Mouse (Mus musculus) MEL (cell line): Measurements from ENCODE around the gene Disp3. TPM values are rescaled to one million over a fixed set of nuclear protein-coding genes. Genes with fewer than 3 reads are reported as not detected.

Source experiments
- DNase-seq: peaks from one replicate; pipeline ENCODE4 v3.0.0; 2011; ENCODE audit warnings: low read depth, low spot score
- H3K27ac ChIP-seq: 2 replicates; pipeline ENCODE4 v1.5.1; 2012; ENCODE audit warnings: low read depth, mild to moderate bottlenecking, control low read depth, low read length, moderate library complexity; ENCODE audit not compliant: control insufficient read depth
- H3K27me3 ChIP-seq, 2 experiments: fragments of 150-350 bp in 1 of 2; sonication (generic) in 1 of 2; 2 replicates each; pipeline ENCODE4 v1.6.1; 2012; ENCODE audit warnings: low read length in 2 of 2, mild to moderate bottlenecking in 2 of 2, improper control_type of control experiment in 1 of 2, moderate library complexity in 1 of 2; ENCODE audit not compliant: insufficient read depth in 2 of 2, control insufficient read depth in 1 of 2
- H3K36me3 ChIP-seq, 2 experiments: 2 replicates each; pipeline ENCODE4 v1.6.1; 2012 to 2014; ENCODE audit warnings: low read length in 2 of 2, improper control_type of control experiment in 1 of 2, inconsistent platforms in 1 of 2, mild to moderate bottlenecking in 1 of 2; ENCODE audit not compliant: insufficient read depth in 2 of 2, control insufficient read depth in 1 of 2
- H3K4me1 ChIP-seq, 2 experiments: fragments of 150-350 bp in 1 of 2; sonication (generic) in 1 of 2; 2 replicates each; pipeline ENCODE4 v1.6.1; 2012; ENCODE audit warnings: low read length in 2 of 2, improper control_type of control experiment in 1 of 2, mild to moderate bottlenecking in 1 of 2; ENCODE audit not compliant: insufficient read depth in 2 of 2, control insufficient read depth in 1 of 2
- H3K4me3 ChIP-seq, 2 experiments: fragments of 150-350 bp in 1 of 2; sonication (generic) in 1 of 2; 2 replicates each; pipeline ENCODE4 v1.5.1; 2012; ENCODE audit warnings: low read depth in 2 of 2, low read length in 2 of 2, mild to moderate bottlenecking in 2 of 2, moderate library complexity in 2 of 2, control low read depth in 1 of 2, improper control_type of control experiment in 1 of 2; ENCODE audit not compliant: control insufficient read depth in 1 of 2, insufficient read depth in 1 of 2
- H3K79me2 ChIP-seq: 2 replicates; pipeline ENCODE4 v1.6.1; 2012; ENCODE audit warnings: mild to moderate bottlenecking, low read length, moderate library complexity; ENCODE audit not compliant: control insufficient read depth, poor library complexity, insufficient read depth
- H3K9ac ChIP-seq: 2 replicates; pipeline ENCODE4 v1.6.1; 2012; ENCODE audit warnings: low read depth, mild to moderate bottlenecking, control low read depth, low read length, moderate library complexity; ENCODE audit not compliant: control insufficient read depth, poor library complexity, severe bottlenecking
- H3K9me3 ChIP-seq: fragments of 150-350 bp; sonication (generic); replicated peaks from 2 replicates; pipeline ENCODE4 v1.6.1; 2012; ENCODE audit warnings: mild to moderate bottlenecking, low read length, improper control_type of control experiment, moderate library complexity; ENCODE audit not compliant: insufficient read depth
- BHLHE40 ChIP-seq: IDR thresholded peaks from 2 replicates; pipeline ENCODE4 v1.6.1; 2012; ENCODE audit warnings: low read depth, mild to moderate bottlenecking, inconsistent platforms, low read length, improper control_type of control experiment, borderline replicate concordance
- CHD1 ChIP-seq: IDR thresholded peaks from 2 replicates; pipeline ENCODE4 v1.6.1; 2012; ENCODE audit warnings: low read depth, mild to moderate bottlenecking, inconsistent platforms, low read length, improper control_type of control experiment
- CHD2 ChIP-seq: IDR thresholded peaks from 2 replicates; pipeline ENCODE4 v1.6.1; 2011; ENCODE audit warnings: low read length, improper control_type of control experiment
- CTCF ChIP-seq, 3 experiments: IDR thresholded peaks in 2 of 3; conservative IDR thresholded peaks in 1 of 3; 2 replicates each; pipeline ENCODE4 v1.5.1; 2011 to 2012; ENCODE audit warnings: low read length in 3 of 3, low read depth in 2 of 3, mild to moderate bottlenecking in 2 of 3, improper control_type of control experiment in 1 of 3, inconsistent platforms in 1 of 3, mixed read lengths in 1 of 3, moderate library complexity in 1 of 3; ENCODE audit not compliant: control insufficient read depth in 1 of 3, insufficient read depth in 1 of 3, poor library complexity in 1 of 3, severe bottlenecking in 1 of 3
- E2F4 ChIP-seq: IDR thresholded peaks from 2 replicates; pipeline ENCODE4 v1.6.1; 2011; ENCODE audit warnings: low read depth, low read length, improper control_type of control experiment, borderline replicate concordance
- EP300 ChIP-seq, 2 experiments: IDR thresholded peaks; 2 replicates each; pipeline ENCODE4 v1.6.1; 2011; ENCODE audit warnings: improper control_type of control experiment in 2 of 2, low read length in 2 of 2, low read depth in 1 of 2, mild to moderate bottlenecking in 1 of 2
- ETS1 ChIP-seq: IDR thresholded peaks from 2 replicates; pipeline ENCODE4 v1.6.1; 2012; ENCODE audit warnings: low read depth, mild to moderate bottlenecking, inconsistent platforms, low read length, improper control_type of control experiment, moderate library complexity
- GABPA ChIP-seq: IDR thresholded peaks from 2 replicates; pipeline ENCODE4 v1.6.1; 2012; ENCODE audit warnings: low read depth, mild to moderate bottlenecking, inconsistent platforms, low read length, improper control_type of control experiment, moderate library complexity
- GATA1 ChIP-seq: IDR thresholded peaks from 2 replicates; pipeline ENCODE4 v1.6.1; 2011; ENCODE audit warnings: low read depth, low read length, improper control_type of control experiment
- HCFC1 ChIP-seq: IDR thresholded peaks from 2 replicates; pipeline ENCODE4 v1.6.1; 2012; ENCODE audit warnings: low read depth, mild to moderate bottlenecking, inconsistent platforms, low read length, improper control_type of control experiment, moderate library complexity
- JUND ChIP-seq: IDR thresholded peaks from 2 replicates; pipeline ENCODE4 v1.6.1; 2011; ENCODE audit warnings: low read depth, mild to moderate bottlenecking, improper control_type of control experiment, low read length
- MAFK ChIP-seq: IDR thresholded peaks from 2 replicates; pipeline ENCODE4 v1.6.1; 2011; ENCODE audit warnings: low read depth, mild to moderate bottlenecking, low read length, improper control_type of control experiment, borderline replicate concordance
- MAX ChIP-seq: IDR thresholded peaks from 2 replicates; pipeline ENCODE4 v1.6.1; 2011; ENCODE audit warnings: low read length, improper control_type of control experiment
- MAZ ChIP-seq: IDR thresholded peaks from 2 replicates; pipeline ENCODE4 v1.6.1; 2012; ENCODE audit warnings: low read depth, mild to moderate bottlenecking, inconsistent platforms, low read length, improper control_type of control experiment
- MEF2A ChIP-seq: IDR thresholded peaks from 2 replicates; pipeline ENCODE4 v1.6.1; 2014; ENCODE audit warnings: low read depth, mild to moderate bottlenecking, inconsistent platforms, low read length, improper control_type of control experiment; ENCODE audit not compliant: poor library complexity, insufficient replicate concordance, severe bottlenecking; ENCODE audit errors: extremely low read depth
- MYB ChIP-seq: IDR thresholded peaks from 2 replicates; pipeline ENCODE4 v1.6.1; 2011; ENCODE audit warnings: mild to moderate bottlenecking, low read depth, low read length, improper control_type of control experiment
- NRF1 ChIP-seq: IDR thresholded peaks from 2 replicates; pipeline ENCODE4 v1.6.1; 2014; ENCODE audit warnings: low read depth, mild to moderate bottlenecking, inconsistent platforms, low read length, improper control_type of control experiment, moderate library complexity; ENCODE audit not compliant: poor library complexity, insufficient read depth, severe bottlenecking
- POLR2A ChIP-seq, 2 experiments: IDR thresholded peaks; 2 replicates each; pipeline ENCODE4 v1.6.1; 2011 to 2012; ENCODE audit warnings: low read length in 2 of 2, mild to moderate bottlenecking in 2 of 2, control low read depth in 1 of 2, improper control_type of control experiment in 1 of 2, low read depth in 1 of 2, moderate library complexity in 1 of 2; ENCODE audit not compliant: control insufficient read depth in 1 of 2, insufficient read depth in 1 of 2, poor library complexity in 1 of 2
- POLR2AphosphoS2 ChIP-seq: IDR thresholded peaks from 2 replicates; pipeline ENCODE4 v1.6.1; 2011; ENCODE audit warnings: low read length, improper control_type of control experiment
- POLR2AphosphoS5 ChIP-seq: IDR thresholded peaks from 2 replicates; pipeline ENCODE4 v1.6.1; 2012; ENCODE audit warnings: low read depth, borderline replicate concordance, mild to moderate bottlenecking, inconsistent platforms, low read length, moderate library complexity, mixed read lengths
- RAD21 ChIP-seq: IDR thresholded peaks from 2 replicates; pipeline ENCODE4 v1.6.1; 2011; ENCODE audit warnings: mild to moderate bottlenecking, low read depth, low read length, improper control_type of control experiment
- RCOR1 ChIP-seq: IDR thresholded peaks from 2 replicates; pipeline ENCODE4 v1.6.1; 2012; ENCODE audit warnings: low read depth, mild to moderate bottlenecking, inconsistent platforms, low read length, improper control_type of control experiment
- SIN3A ChIP-seq: IDR thresholded peaks from 2 replicates; pipeline ENCODE4 v1.6.1; 2012; ENCODE audit warnings: low read length, improper control_type of control experiment, inconsistent platforms
- TAL1 ChIP-seq: IDR thresholded peaks from 2 replicates; pipeline ENCODE4 v1.6.1; 2012; ENCODE audit warnings: mild to moderate bottlenecking, inconsistent platforms, low read length, moderate library complexity, mixed read lengths
- TBP ChIP-seq: IDR thresholded peaks from 2 replicates; pipeline ENCODE4 v1.8.0; 2011; ENCODE audit warnings: low read depth, low read length, improper control_type of control experiment
- USF2 ChIP-seq, 2 experiments: IDR thresholded peaks; 2 replicates each; pipeline ENCODE4 v1.6.1; 2011 to 2012; ENCODE audit warnings: improper control_type of control experiment in 2 of 2, low read length in 2 of 2, borderline replicate concordance in 1 of 2, inconsistent platforms in 1 of 2, low read depth in 1 of 2, mild to moderate bottlenecking in 1 of 2; ENCODE audit not compliant: insufficient read depth in 1 of 2
- ZC3H11A ChIP-seq: IDR thresholded peaks from 2 replicates; pipeline ENCODE4 v1.6.1; 2012; ENCODE audit warnings: low read depth, mild to moderate bottlenecking, inconsistent platforms, low read length, improper control_type of control experiment
- ZKSCAN1 ChIP-seq: IDR thresholded peaks from 2 replicates; pipeline ENCODE4 v1.6.1; 2012; ENCODE audit warnings: low read depth, mild to moderate bottlenecking, inconsistent platforms, low read length, improper control_type of control experiment, moderate library complexity
- ZNF384 ChIP-seq: IDR thresholded peaks from 2 replicates; pipeline ENCODE4 v1.6.1; 2012; ENCODE audit warnings: low read depth, mild to moderate bottlenecking, inconsistent platforms, low read length, improper control_type of control experiment
- polyA plus RNA-seq, 2 experiments: library from polyadenylated mRNA; stranded (reverse) in 1 of 2; unstranded in 1 of 2; fragments of >175 nt in 1 of 2; fragments of >200 nt in 1 of 2; gene quantifications; 2 replicates each; pipeline versions ENCODE4 v1.2.1 to v1.2.4; 2012; ENCODE audit warnings: low replicate concordance in 2 of 2, low read depth in 1 of 2; ENCODE audit not compliant: insufficient read length in 2 of 2, insufficient read depth in 1 of 2, missing spikeins in 1 of 2
- total RNA-seq: library from RNA; depleted of rRNA; stranded (reverse); fragments of 300-350 nt; gene quantifications from 2 replicates; pipeline ENCODE4 v1.2.3, GENCODE M21; 2012

The Disp3 gene
- total and polyA plus RNA-seq, 3 experiments = not detected

- no peaks in the 10 kb centered on the region for H3K4me1 ChIP-seq
- no peaks in the 10 kb centered on the region for H3K9me3 ChIP-seq
- H3K4me3 ChIP-seq = no peak overlapping the region
- no peaks in the 10 kb centered on the region; a peak in 1 of 4 replicates for H3K27me3 ChIP-seq
- H3K36me3 ChIP-seq = no peaks in the 10 kb centered on the region
- TF ChIP-seq RCOR1 (no peak), NRF1 (no peak), ZC3H11A (no peak), JUND (no peak), USF2 (IDR thresholded peaks at IDR 0.05; ENCODE audit: borderline replicate concordance in 1 of 2, insufficient read depth in 1 of 2, low read depth in 1 of 2, low read length in 2 of 2) (no peak), GABPA (no peak), POLR2AphosphoS5 (no peak), CHD2 (no peak), CTCF (IDR thresholded peaks at IDR 0.05 in 2 of 3, conservative IDR thresholded peaks at IDR 0.05 in 1 of 3; ENCODE audit: control insufficient read depth in 1 of 3, insufficient read depth in 1 of 3, low read depth in 2 of 3, low read length in 3 of 3, poor library complexity in 1 of 3, severe bottlenecking in 1 of 3) (no peak), ETS1 (no peak), POLR2A (IDR thresholded peaks at IDR 0.05; ENCODE audit: control insufficient read depth in 1 of 2, insufficient read depth in 1 of 2, low read depth in 1 of 2, low read length in 2 of 2, poor library complexity in 1 of 2) (no peak), ZKSCAN1 (no peak), SIN3A (no peak), TAL1 (no peak), POLR2AphosphoS2 (no peak), MYB (no peak), MAX (no peak), EP300 (IDR thresholded peaks at IDR 0.05; ENCODE audit: low read depth in 1 of 2, low read length in 2 of 2) (no peak), ZNF384 (no peak)
- H3K9ac ChIP-seq = no peak overlapping the region
- no peak overlapping the region for H3K27ac ChIP-seq
- H3K79me2 ChIP-seq = no peaks in the 10 kb centered on the region
- no peak for DNase-seq
Measured at GRCm38 (mm10) chr4:148274671-148275070, 13.1 kb downstream of the Disp3 start.

GRCm38 (mm10) chr4:148273229-148273628 is 14.5 kb downstream of the Disp3 start:
- DNase-seq = no peak
- H3K36me3 ChIP-seq = no peaks in the 10 kb centered on the region
- H3K4me1 ChIP-seq = no peaks in the 10 kb centered on the region
- no peak overlapping the region for H3K4me3 ChIP-seq
- no peaks in the 10 kb centered on the region for H3K9me3 ChIP-seq
- no peaks in the 10 kb centered on the region; a peak in 1 of 4 replicates for H3K27me3 ChIP-seq
- H3K79me2 ChIP-seq = no peaks in the 10 kb centered on the region
- no peak for TF ChIP-seq MAZ
- TF ChIP-seq HCFC1 = no peak
- TF ChIP-seq E2F4 = no peak
- no peak for TF ChIP-seq GATA1
- TF ChIP-seq MAX = no peak
- TF ChIP-seq TAL1 = no peak
- TF ChIP-seq RAD21 = no peak
- TF ChIP-seq NRF1 = no peak
- TF ChIP-seq ZNF384 = no peak
- no peak for TF ChIP-seq TBP
- no peak for TF ChIP-seq MEF2A
- no peak for TF ChIP-seq MAFK
- TF ChIP-seq POLR2A (IDR thresholded peaks at IDR 0.05; ENCODE audit: control insufficient read depth in 1 of 2, insufficient read depth in 1 of 2, low read depth in 1 of 2, low read length in 2 of 2, poor library complexity in 1 of 2) = no peak
- no peak for TF ChIP-seq CHD1
- TF ChIP-seq BHLHE40 = no peak
- no peak overlapping the region for H3K9ac ChIP-seq
- no peak overlapping the region for H3K27ac ChIP-seq
